Mouse (Mus musculus): ENCODE data around the gene Clec2i. TPM values are rescaled to one million over a fixed set of nuclear protein-coding genes. Genes with fewer than 3 reads are reported as not detected.
"Not testable (repeated sequence)": the region's sequence is repeated elsewhere in the genome, so short reads cannot be mapped to it uniquely, and the experiment has no call there.

Clec2i gene
- total RNA-seq (2021): not detected

GRCm38 (mm10) chr6:128887091-128887790, at the start of gene Clec2i:
Gene Clec2i (plus strand): TSS chr6:128887588.
- intact Hi-C loops (cut with DNase I): not testable (repeated sequence)
- peak; percentile 29 to 75 for DNase-seq (ENCODE audit: low spot score in 2 of 2)

GRCm38 (mm10) chr6:128838342-128839265, 48.8 kb upstream of the Clec2i start:
- intact Hi-C loops (cut with DNase I): loop anchor here (1.0 to 2.0 kb wide), 2 partner anchors 35 to 78 kb away; no protein-coding TSS in a partner anchor
- peak; percentile 92 to 94 for DNase-seq (ENCODE audit: low spot score in 2 of 2)

GRCm38 (mm10) chr6:128839266-128839771, 48.1 kb upstream of the Clec2i start:
- intact Hi-C loops (cut with DNase I): loop anchor here (2.0 kb wide), 1 partner anchor 79 kb away; no protein-coding TSS in a partner anchor
- DNase-seq (ENCODE audit: low spot score in 2 of 2): peak; percentile 76

GRCm38 (mm10) chr6:128839921-128840320, 47.5 kb upstream of the Clec2i start:
- intact Hi-C loops (cut with DNase I): loop anchor here (2.0 to 10.0 kb wide), 3 partner anchors 79 to 695 kb away; partner anchors contain the start of gene Gabarapl1
- no peak for DNase-seq (ENCODE audit: low spot score in 2 of 2)

- intact Hi-C loops (cut with DNase I): loop anchor here (2.0 to 10.0 kb wide), 2 partner anchors 110 to 694 kb away; partner anchors contain the start of gene Gabarapl1
- not testable (repeated sequence) for DNase-seq (ENCODE audit: low spot score in 2 of 2)
Observed at GRCm38 (mm10) chr6:128840669-128841068, 46.7 kb upstream of the Clec2i start.

- intact Hi-C loops (cut with DNase I): loop anchor here (1.0 to 10.0 kb wide), 3 partner anchors 104 to 693 kb away; partner anchors contain the start of gene Gabarapl1
- no peak for DNase-seq (ENCODE audit: low spot score in 2 of 2)
Observed at GRCm38 (mm10) chr6:128841327-128842089, 45.9 kb upstream of the Clec2i start.

GRCm38 (mm10) chr6:128842356-128842944, 44.9 kb upstream of the Clec2i start:
- intact Hi-C loops (cut with DNase I): loop anchor here (1.0 to 10.0 kb wide), 2 partner anchors 103 to 692 kb away; partner anchors contain the start of gene Gabarapl1
- DNase-seq (ENCODE audit: low spot score in 2 of 2): no peak

GRCm38 (mm10) chr6:128842945-128843478, 44.4 kb upstream of the Clec2i start:
- intact Hi-C loops (cut with DNase I): loop anchor here (1.0 to 10.0 kb wide), 2 partner anchors 102 to 692 kb away; partner anchors contain the start of gene Gabarapl1
- peak; percentile 94 to 97 for DNase-seq (ENCODE audit: low spot score in 2 of 2)

GRCm38 (mm10) chr6:128843479-128843992, 43.9 kb upstream of the Clec2i start:
- intact Hi-C loops (cut with DNase I): loop anchor here (10.0 kb wide), 1 partner anchor 691 kb away; the partner anchor contains the start of gene Gabarapl1

GRCm38 (mm10) chr6:128844131-128844530, 43.3 kb upstream of the Clec2i start:
- intact Hi-C loops (cut with DNase I): loop anchor here (10.0 kb wide), 1 partner anchor 691 kb away; the partner anchor contains the start of gene Gabarapl1
- peak in 1 of 2 experiments; percentile 38 for DNase-seq (ENCODE audit: low spot score in 2 of 2)

More at GRCm38 (mm10) chr6:128843479-128843992, 43.9 kb upstream of the Clec2i start:
- DNase-seq (ENCODE audit: low spot score in 2 of 2): peak in 1 of 2 experiments; percentile 54

- intact Hi-C loops (cut with DNase I): loop anchor here (10.0 kb wide), 1 partner anchor 690 kb away; the partner anchor contains the start of gene Gabarapl1
- DNase-seq (ENCODE audit: low spot score in 2 of 2): no peak
Observed at GRCm38 (mm10) chr6:128844586-128845080, 42.8 kb upstream of the Clec2i start.

GRCm38 (mm10) chr6:128845319-128845979, 41.9 kb upstream of the Clec2i start:
- DNase-seq (ENCODE audit: low spot score in 2 of 2): peak; percentile 82
- intact Hi-C loops (cut with DNase I): loop anchor here (10.0 kb wide), 1 partner anchor 689 kb away; the partner anchor contains the start of gene Gabarapl1

GRCm38 (mm10) chr6:128845998-128846542, 41.3 kb upstream of the Clec2i start:
- DNase-seq (ENCODE audit: low spot score in 2 of 2): no peak
- intact Hi-C loops (cut with DNase I): loop anchor here (10.0 kb wide), 1 partner anchor 689 kb away; the partner anchor contains the start of gene Gabarapl1

- intact Hi-C loops (cut with DNase I): loop anchor here (10.0 kb wide), 1 partner anchor 687 kb away; the partner anchor contains the start of gene Gabarapl1
- DNase-seq (ENCODE audit: low spot score in 2 of 2): no peak
Observed at GRCm38 (mm10) chr6:128847401-128847800, 40.0 kb upstream of the Clec2i start.

GRCm38 (mm10) chr6:128849902-128850301, 37.5 kb upstream of the Clec2i start:
- peak in 1 of 2 experiments; percentile 42 for DNase-seq (ENCODE audit: low spot score in 2 of 2)
- intact Hi-C loops (cut with DNase I): loop anchor here (10.0 kb wide), 1 partner anchor 685 kb away; the partner anchor contains the start of gene Gabarapl1

- DNase-seq (ENCODE audit: low spot score in 2 of 2): no peak
- intact Hi-C loops (cut with DNase I): no loop called here
Observed at GRCm38 (mm10) chr6:128850671-128851070, 36.7 kb upstream of the Clec2i start.

All from left cerebral cortex, postnatal 25 days (tissue).